Mouse (Mus musculus) embryonic fibroblast, embryonic 13.5 days (primary cell): Measurements from ENCODE around the gene Tnfrsf8.

ENCODE experiments used
- CTCF ChIP-seq: IDR thresholded peaks from 2 replicates; pipeline ENCODE4 v1.5.1; 2011; ENCODE audit warnings: mild to moderate bottlenecking, control low read depth, low read length, moderate library complexity, borderline replicate concordance; ENCODE audit not compliant: insufficient read depth
- POLR2A ChIP-seq: IDR thresholded peaks from 2 replicates; pipeline ENCODE4 v1.6.1; 2011; ENCODE audit warnings: low read depth, mild to moderate bottlenecking, control low read depth, low read length, moderate library complexity

GRCm38 (mm10) chr4:145219240-145219985 is 95.6 kb downstream of the Tnfrsf8 start:
- no peak for TF ChIP-seq CTCF
- no peak for TF ChIP-seq POLR2A
